Mouse (Mus musculus): Measurements from ENCODE around the gene Tax1bp3.

- no peak for TF ChIP-seq POLR2A (IDR thresholded peaks at IDR 0.05; ENCODE audit: insufficient read length, low read depth)
- TF ChIP-seq MAX (IDR thresholded peaks at IDR 0.05; ENCODE audit: low read depth), result no peak
- no peak for TF ChIP-seq USF1 (IDR thresholded peaks at IDR 0.05; ENCODE audit: low read depth)
- TF ChIP-seq MYOD1 (IDR thresholded peaks at IDR 0.05; ENCODE audit: control insufficient read depth in 1 of 3, insufficient read length in 2 of 3, low read depth in 2 of 3), result no peak
- TF ChIP-seq POLR2AphosphoS2 (IDR thresholded peaks at IDR 0.05; ENCODE audit: insufficient read length, low read depth), result no peak
Observed at GRCm38 (mm10) chr11:73198190-73198589, 21.3 kb downstream of the Tax1bp3 start.

Data from myocyte (in vitro differentiated cells).